Mouse (Mus musculus): ENCODE measurements around the gene Pik3r6.

Gene Pik3r6

DNA sequence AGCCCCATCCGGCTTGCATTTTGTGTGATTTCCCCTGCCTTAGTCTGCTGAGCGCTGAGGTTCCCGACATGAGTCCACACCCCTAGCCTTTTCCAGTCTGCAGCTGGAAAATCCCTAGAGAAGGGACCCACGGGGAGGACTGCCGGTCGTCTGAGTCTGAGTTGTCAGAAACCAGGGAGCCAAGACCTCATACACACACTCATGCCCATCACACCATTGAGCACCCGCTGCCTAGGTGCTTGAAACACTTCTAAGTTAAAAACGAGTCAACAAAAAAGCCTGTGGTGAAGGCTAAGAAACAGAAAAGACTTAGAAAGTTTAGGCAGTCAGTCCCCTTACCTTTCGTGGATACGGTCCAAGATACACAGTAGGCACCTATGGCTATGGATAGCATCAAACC, 15.1 kb upstream of the Pik3r6 start:
- in situ Hi-C loops (cut with MboI, MseI) = no loop called here

- in situ Hi-C loops (cut with MboI, MseI) = no loop called here
These were observed 14.5 kb upstream of the Pik3r6 start for GRCm38 (mm10) chr11:68488256-68488824.

DNA sequence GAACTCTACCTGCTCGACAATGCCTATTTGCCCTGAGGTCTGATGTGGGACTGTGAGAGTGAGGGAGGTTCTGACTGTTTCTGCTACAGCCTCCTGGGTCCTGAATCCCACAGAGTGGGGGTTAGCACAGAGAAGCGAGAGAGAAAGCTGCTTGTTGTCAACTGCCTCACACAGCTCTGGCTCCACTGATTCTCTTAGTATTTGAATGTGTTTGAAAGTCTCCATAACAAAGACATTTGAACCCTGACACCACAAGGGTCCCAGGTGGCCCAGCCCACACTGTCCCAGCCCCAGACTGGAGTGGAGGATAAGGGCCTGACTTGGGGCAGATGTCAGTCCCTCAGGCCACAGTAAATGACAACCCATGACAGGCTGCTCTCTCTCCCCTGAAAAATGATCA, 13.6 kb upstream of the Pik3r6 start:
- in situ Hi-C loops (cut with MboI, MseI) = no loop called here

- in situ Hi-C loops (cut with MboI, MseI) = no loop called here
These were observed 10.2 kb upstream of the Pik3r6 start for GRCm38 (mm10) chr11:68492592-68492991.

- in situ Hi-C loops (cut with MboI, MseI) = no loop called here
These were observed 9.1 kb upstream of the Pik3r6 start for GRCm38 (mm10) chr11:68493760-68494159.

DNA sequence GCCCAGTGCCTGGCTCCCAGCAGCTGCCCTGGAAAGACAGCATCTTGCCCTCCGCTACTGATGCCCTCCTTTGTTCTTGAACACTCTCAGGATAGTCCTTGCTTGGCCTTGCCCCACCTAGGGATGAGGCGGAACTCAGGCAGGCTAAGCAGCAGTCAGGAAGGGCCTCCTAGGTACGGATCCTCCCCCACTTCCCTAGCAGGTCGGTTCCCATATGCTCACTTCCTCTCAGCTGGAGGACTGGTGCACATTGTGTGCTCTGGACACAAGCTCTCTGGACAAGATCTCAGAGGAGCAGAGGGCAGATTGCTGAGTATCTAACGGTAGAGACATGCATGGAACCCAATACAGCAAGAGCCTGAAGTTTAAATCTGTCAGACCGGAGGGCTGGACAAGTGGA, 5.7 kb upstream of the Pik3r6 start:
- in situ Hi-C loops (cut with MboI, MseI) = no loop called here

GRCm38 (mm10) chr11:68498517-68498916, 4.3 kb upstream of the Pik3r6 start:
- in situ Hi-C loops (cut with MboI, MseI) = no loop called here

DNA sequence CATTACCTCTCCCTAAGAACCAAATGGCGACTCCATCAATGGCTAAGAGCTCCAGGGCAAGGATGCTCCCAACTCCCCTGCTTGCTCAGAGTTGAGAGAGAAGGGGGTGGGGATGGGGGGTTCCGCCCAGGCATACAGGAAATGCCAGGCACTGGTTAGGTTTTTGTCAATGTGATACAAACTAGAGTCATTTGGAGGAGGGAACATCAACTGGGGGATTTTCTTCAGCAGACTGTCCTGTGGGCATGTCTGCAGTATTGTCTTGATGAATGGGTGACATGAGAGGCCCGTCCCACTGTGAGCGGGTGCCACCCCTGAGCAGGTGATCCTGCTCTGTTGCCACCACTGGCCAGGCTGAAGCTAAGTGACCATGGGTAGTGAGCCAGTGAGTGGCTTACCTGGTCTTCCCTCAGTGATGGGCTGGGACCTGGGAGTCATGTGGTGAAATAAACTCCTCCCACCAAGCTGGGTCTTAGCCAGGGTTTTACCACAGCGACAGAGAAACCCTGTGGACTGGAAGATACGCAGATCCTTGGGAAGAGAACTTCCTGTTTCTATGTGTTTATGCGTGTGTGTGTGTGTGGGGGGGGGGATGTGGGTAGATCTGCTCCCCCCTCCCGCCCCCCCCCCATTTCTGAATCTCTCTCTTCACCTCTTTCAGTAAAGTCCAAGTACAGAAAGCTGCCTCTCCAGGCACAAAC, 3.7 kb upstream of the Pik3r6 start:
- in situ Hi-C loops (cut with MboI, MseI) = no loop called here

DNA sequence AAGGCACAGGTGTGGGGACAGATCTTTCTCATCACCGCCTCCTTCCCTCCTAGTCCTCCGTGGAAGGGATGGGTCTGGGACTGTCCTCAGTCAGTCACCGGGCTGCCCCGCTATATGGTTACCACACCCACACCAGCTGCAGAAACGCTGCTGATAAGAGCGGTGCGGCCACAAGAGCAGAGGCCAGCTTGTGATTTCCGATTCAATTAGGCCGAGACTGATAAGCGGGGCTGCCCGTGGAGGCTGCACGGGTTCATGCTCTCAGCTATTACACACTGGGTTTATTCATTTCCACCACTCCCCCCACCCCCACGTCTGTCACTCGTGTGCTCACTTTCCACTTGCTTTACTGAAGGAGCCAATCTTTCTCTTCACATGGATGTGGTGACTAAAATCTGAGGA, 1.9 kb upstream of the Pik3r6 start:
- in situ Hi-C loops (cut with MboI, MseI) = no loop called here

- in situ Hi-C loops (cut with MboI, MseI) = no loop called here
These were observed 411 bp upstream of the Pik3r6 start for GRCm38 (mm10) chr11:68502408-68502807.

- in situ Hi-C loops (cut with MboI, MseI) = no loop called here
These were observed 2.1 kb downstream of the Pik3r6 start for GRCm38 (mm10) chr11:68504913-68505312.

DNA sequence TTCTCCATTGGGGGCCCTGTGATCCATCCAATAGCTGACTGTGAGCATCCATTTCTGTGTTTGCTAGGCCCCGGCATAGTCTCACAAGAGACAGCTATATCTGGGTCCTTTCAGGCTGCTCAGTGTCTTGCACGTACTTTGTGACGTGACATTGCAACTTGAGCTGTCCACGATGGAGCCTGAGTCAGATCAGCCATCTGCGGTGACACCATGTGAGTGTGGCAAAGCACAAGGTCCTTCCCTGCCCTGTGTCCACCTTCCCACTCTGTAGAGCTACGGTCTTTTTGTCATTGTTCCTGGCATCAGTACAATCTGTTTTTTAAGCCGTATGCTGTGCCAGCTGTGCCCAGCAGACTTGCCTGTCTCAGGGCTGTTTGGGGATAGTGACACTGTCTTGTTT, 4.4 kb downstream of the Pik3r6 start:
- in situ Hi-C loops (cut with MboI, MseI) = no loop called here

GRCm38 (mm10) chr11:68508619-68509018, 5.8 kb downstream of the Pik3r6 start:
- in situ Hi-C loops (cut with MboI, MseI) = no loop called here

GRCm38 (mm10) chr11:68509194-68509593, 6.4 kb downstream of the Pik3r6 start:
- in situ Hi-C loops (cut with MboI, MseI) = no loop called here

GRCm38 (mm10) chr11:68513969-68514368, 11.2 kb downstream of the Pik3r6 start:
- in situ Hi-C loops (cut with MboI, MseI) = no loop called here

- in situ Hi-C loops (cut with MboI, MseI) = no loop called here
These were observed 16.5 kb downstream of the Pik3r6 start for GRCm38 (mm10) chr11:68519362-68519761.

DNA sequence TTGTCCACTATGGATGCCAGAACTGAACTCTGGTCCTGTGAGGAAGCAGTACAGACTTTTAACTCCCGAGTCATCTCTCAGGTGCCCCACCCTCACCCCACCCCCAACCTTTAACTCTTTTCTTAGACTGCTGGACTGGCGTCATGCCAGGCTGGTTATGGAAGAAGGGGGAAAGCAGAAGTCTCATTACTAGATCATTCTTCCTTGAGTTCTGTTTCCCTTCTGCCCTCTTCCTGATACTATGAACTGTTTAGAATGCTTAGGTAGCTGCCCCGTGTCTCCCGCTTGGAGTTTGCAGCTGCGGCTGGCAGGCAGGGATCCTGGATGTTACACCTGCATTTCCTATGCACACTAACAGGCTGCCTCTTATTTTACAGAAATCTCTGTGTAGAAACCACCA, 17.0 kb downstream of the Pik3r6 start:
- in situ Hi-C loops (cut with MboI, MseI) = no loop called here

GRCm38 (mm10) chr11:68520439-68520838, 17.6 kb downstream of the Pik3r6 start:
- in situ Hi-C loops (cut with MboI, MseI) = no loop called here

DNA sequence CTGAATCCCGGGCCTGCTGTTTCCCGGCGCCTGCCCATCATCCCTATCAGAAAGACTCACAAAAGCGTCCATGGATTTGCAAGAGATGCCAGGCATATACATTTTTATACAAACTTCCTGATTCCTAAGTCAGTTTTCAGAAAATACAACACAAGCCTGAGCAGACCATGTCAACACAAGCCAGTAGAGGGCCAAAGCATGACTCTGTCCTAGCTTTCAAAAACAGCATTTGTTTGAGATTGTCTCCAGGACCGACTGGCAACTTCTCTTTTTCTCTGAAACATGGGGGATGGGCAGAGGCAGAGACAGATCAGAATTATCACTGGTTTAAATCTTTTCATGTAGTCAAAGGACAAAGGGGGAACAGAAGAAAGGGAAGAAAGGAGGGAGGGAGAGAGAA, 18.5 kb downstream of the Pik3r6 start:
- in situ Hi-C loops (cut with MboI, MseI) = no loop called here

GRCm38 (mm10) chr11:68526441-68526840, 23.6 kb downstream of the Pik3r6 start:
- in situ Hi-C loops (cut with MboI, MseI) = no loop called here

- in situ Hi-C loops (cut with MboI, MseI) = no loop called here
These were observed 28.4 kb downstream of the Pik3r6 start for GRCm38 (mm10) chr11:68531066-68531806.

DNA sequence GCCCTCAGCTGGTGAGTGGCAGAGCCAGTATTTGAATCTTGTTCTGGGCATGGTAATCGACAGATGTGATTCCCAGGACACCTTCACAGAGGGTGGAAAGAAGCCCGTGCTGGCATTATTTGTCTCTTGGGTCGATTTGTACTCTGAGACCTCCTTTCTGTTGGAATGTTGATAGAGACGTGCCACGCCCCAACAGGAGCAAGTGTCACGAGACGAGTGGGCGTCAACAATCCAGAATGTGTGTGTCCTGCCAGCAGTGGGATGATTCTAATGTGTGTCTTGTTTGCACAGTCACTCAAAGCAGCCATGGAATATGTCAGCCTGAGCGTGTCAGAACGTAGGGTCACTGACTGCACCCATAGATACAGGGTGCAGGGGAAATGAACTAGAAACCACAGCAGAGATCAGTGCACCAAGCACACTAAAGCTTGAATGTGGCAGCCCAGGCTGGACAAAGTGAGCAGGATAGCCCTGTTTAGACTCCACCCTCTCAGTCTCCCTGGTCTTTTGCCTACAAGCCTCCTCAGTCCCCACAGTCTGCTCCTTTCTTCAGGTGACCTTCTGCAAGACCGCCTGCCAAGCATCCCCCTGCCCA, 29.2 kb downstream of the Pik3r6 start:
- in situ Hi-C loops (cut with MboI, MseI) = no loop called here

DNA sequence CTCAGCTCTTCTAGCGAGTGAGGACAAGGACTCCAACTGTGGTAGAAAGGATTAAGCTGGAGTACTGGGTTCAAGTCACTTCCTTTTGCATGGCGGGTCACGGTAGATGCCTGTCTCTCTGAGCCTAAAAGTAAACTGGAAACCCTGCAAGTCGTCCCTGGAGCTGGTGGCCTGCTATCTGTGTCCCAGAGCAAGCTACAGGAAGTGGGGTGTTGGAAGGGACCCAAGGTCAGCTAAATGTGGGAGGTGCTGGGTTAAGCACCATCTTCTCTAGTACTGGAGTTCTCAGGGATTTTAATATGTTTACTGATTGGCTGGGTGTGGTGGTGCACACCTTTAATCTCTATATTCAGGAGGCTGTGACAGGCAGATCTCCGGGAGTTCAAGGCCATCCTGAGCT, 30.0 kb downstream of the Pik3r6 start:
- in situ Hi-C loops (cut with MboI, MseI) = no loop called here
